Mouse (Mus musculus) megakaryocyte, embryonic 14.5 days (primary cell): ENCODE data around the gene Tnrc6a. TPM values are rescaled to one million over a fixed set of nuclear protein-coding genes. Genes with fewer than 3 reads are reported as not detected.
"Not testable (repeated sequence)": the region's sequence is repeated elsewhere in the genome, so short reads cannot be mapped to it uniquely, and the experiment has no call there.

ENCODE experiments used
- H3K27me3 ChIP-seq: replicated peaks from 2 replicates; pipeline ENCODE3; 2012; ENCODE audit warnings: inconsistent platforms
- H3K36me3 ChIP-seq: replicated peaks from 2 replicates; pipeline ENCODE3; 2012; ENCODE audit warnings: low read length, inconsistent platforms, mixed read lengths
- H3K4me1 ChIP-seq: 2 replicates; pipeline ENCODE4 v1.6.1; 2012; ENCODE audit warnings: inconsistent platforms
- H3K4me3 ChIP-seq: replicated peaks from 2 replicates; pipeline ENCODE3; 2012; ENCODE audit warnings: moderate library complexity, mild to moderate bottlenecking, inconsistent platforms
- H3K9me3 ChIP-seq: 2 replicates; pipeline ENCODE4 v1.6.1; 2012; ENCODE audit warnings: inconsistent platforms
- FLI1 ChIP-seq: IDR thresholded peaks from 2 replicates; pipeline ENCODE4 v1.6.1; 2012; ENCODE audit warnings: low read length, inconsistent platforms, mixed read lengths
- GATA1 ChIP-seq: IDR thresholded peaks from 3 replicates; pipeline ENCODE4 v1.6.1; 2012; ENCODE audit warnings: mixed read lengths, low read length, inconsistent platforms, borderline replicate concordance
- polyA plus RNA-seq: library from polyadenylated mRNA; stranded (reverse); fragments of >175 nt; gene quantifications from 2 replicates; pipeline ENCODE4 v1.2.3, GENCODE M21; 2012; ENCODE audit warnings: low replicate concordance; ENCODE audit not compliant: insufficient read depth

Tnrc6a gene
- polyA plus RNA-seq, 1 experiment: 41.6 TPM

GRCm38 (mm10) chr7:123101295-123101694 is 22.4 kb upstream of the Tnrc6a start:
- Histone ChIP-seq H3K4me3 (no peak overlapping the region), H3K9me3 (peaks cover 15% of the 10 kb centered on the region), H3K36me3 (no peaks in the 10 kb centered on the region), H3K27me3 (peaks cover 10% of the 10 kb centered on the region), H3K4me1 (no peaks in the 10 kb centered on the region)
- TF ChIP-seq GATA1 (no peak), FLI1 (no peak)

- peaks cover 11% of the 10 kb centered on the region for H3K27me3 ChIP-seq
- not testable (repeated sequence) for H3K4me3 ChIP-seq, H3K36me3 ChIP-seq, H3K9me3 ChIP-seq
- H3K4me1 ChIP-seq: peaks cover 22% of the 10 kb centered on the region
These were observed 18.3 kb upstream of the Tnrc6a start for GRCm38 (mm10) chr7:123105381-123105780.

- Histone ChIP-seq H3K36me3 (no peaks in the 10 kb centered on the region), H3K9me3 (peaks cover 7% of the 10 kb centered on the region)
- no peak for TF ChIP-seq FLI1
- TF ChIP-seq GATA1: no peak
These were observed 17.8 kb upstream of the Tnrc6a start for GRCm38 (mm10) chr7:123105906-123106305.

DNA sequence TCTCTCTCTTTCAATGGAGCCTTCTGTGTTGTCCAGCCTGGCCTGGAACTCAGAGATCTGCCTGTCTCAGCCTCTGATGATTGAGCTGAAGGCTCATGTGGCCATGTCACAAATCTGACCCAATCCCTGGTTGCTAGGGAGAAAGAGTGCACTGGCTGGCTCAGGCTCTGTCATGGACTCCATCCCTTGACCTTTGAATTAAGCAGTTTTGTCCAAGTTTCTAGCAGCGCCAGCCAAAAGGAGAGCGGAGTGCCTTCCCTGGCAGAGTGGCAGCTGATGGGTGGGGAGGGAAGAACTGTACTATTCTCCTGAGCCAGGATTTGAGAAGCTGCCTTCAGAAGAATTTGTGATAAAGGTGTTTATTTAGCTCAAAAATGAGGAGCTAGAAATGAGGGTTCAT is 17.4 kb upstream of the Tnrc6a start:
- Histone ChIP-seq H3K4me1 (peaks cover 25% of the 10 kb centered on the region), H3K27me3 (peaks cover 11% of the 10 kb centered on the region), H3K4me3 (no peak overlapping the region), H3K36me3 (no peaks in the 10 kb centered on the region), H3K9me3 (peaks cover 7% of the 10 kb centered on the region)
- TF ChIP-seq GATA1: no peak
- no peak for TF ChIP-seq FLI1

More at GRCm38 (mm10) chr7:123105906-123106305, 17.8 kb upstream of the Tnrc6a start:
- Histone ChIP-seq H3K4me1 (peaks cover 25% of the 10 kb centered on the region), H3K27me3 (peaks cover 11% of the 10 kb centered on the region), H3K4me3 (no peak overlapping the region)

GRCm38 (mm10) chr7:123108058-123109055 is 15.3 kb upstream of the Tnrc6a start:
- Histone ChIP-seq H3K27me3 (peaks cover 9% of the 10 kb centered on the region), H3K36me3 (no peaks in the 10 kb centered on the region), H3K4me3 (no peak overlapping the region), H3K9me3 (no peaks in the 10 kb centered on the region), H3K4me1 (peaks cover 25% of the 10 kb centered on the region)
- TF ChIP-seq GATA1: no peak
- no peak for TF ChIP-seq FLI1

- TF ChIP-seq GATA1: no peak
- TF ChIP-seq FLI1: no peak
- Histone ChIP-seq H3K36me3 (no peaks in the 10 kb centered on the region), H3K9me3 (no peaks in the 10 kb centered on the region), H3K4me1 (peaks cover 31% of the 10 kb centered on the region), H3K4me3 (peak overlapping the region; percentile 7), H3K27me3 (peaks cover 9% of the 10 kb centered on the region)
These were observed 14.2 kb upstream of the Tnrc6a start for GRCm38 (mm10) chr7:123109361-123110000.

- TF ChIP-seq FLI1 (no peak), GATA1 (no peak)
- H3K4me1 ChIP-seq: peaks cover 31% of the 10 kb centered on the region
- peaks cover 7% of the 10 kb centered on the region for H3K27me3 ChIP-seq
- H3K4me3 ChIP-seq: no peak overlapping the region
- H3K9me3 ChIP-seq: no peaks in the 10 kb centered on the region
- no peaks in the 10 kb centered on the region for H3K36me3 ChIP-seq
These were observed 13.6 kb upstream of the Tnrc6a start for GRCm38 (mm10) chr7:123110135-123110534.

GRCm38 (mm10) chr7:123113590-123113989 is 10.1 kb upstream of the Tnrc6a start:
- Histone ChIP-seq H3K9me3 (no peaks in the 10 kb centered on the region), H3K36me3 (no peaks in the 10 kb centered on the region), H3K4me3 (no peak overlapping the region), H3K27me3 (peaks cover 3% of the 10 kb centered on the region), H3K4me1 (peaks cover 23% of the 10 kb centered on the region)
- TF ChIP-seq FLI1: no peak
- TF ChIP-seq GATA1: no peak

- Histone ChIP-seq H3K4me3 (no peak overlapping the region), H3K9me3 (no peaks in the 10 kb centered on the region), H3K4me1 (peaks cover 14% of the 10 kb centered on the region), H3K36me3 (no peaks in the 10 kb centered on the region), H3K27me3 (peaks cover 1% of the 10 kb centered on the region)
- TF ChIP-seq GATA1 (no peak), FLI1 (no peak)
These were observed 6.9 kb upstream of the Tnrc6a start for GRCm38 (mm10) chr7:123116799-123117198.

GRCm38 (mm10) chr7:123117209-123117608 is 6.5 kb upstream of the Tnrc6a start:
- Histone ChIP-seq H3K36me3 (no peaks in the 10 kb centered on the region), H3K27me3 (peaks cover 1% of the 10 kb centered on the region), H3K4me1 (peaks cover 14% of the 10 kb centered on the region), H3K4me3 (no peak overlapping the region), H3K9me3 (no peaks in the 10 kb centered on the region)
- TF ChIP-seq GATA1: no peak
- no peak for TF ChIP-seq FLI1
